Mouse (Mus musculus) erythroid progenitor cell, adult 5-6 weeks (primary cell): ENCODE data around the gene Olfr839-ps1. TPM values are rescaled to one million over a fixed set of nuclear protein-coding genes. Genes with fewer than 3 reads are reported as not detected.

Experiments
- ATAC-seq: replicated peaks from 2 replicates; pipeline ENCODE4 v1.8.0; 2016; ENCODE audit warnings: moderate number of reproducible peaks, mild to moderate bottlenecking, moderate TSS enrichment, inconsistent platforms; ENCODE audit not compliant: poor library complexity, low FRiP score, severe bottlenecking
- total RNA-seq, 2 experiments: library from RNA; stranded (forward) in 1 of 2; stranded (reverse) in 1 of 2; fragments of 150-400 nt in 1 of 2; fragments of 186-747, 209-891 nt in 1 of 2; gene quantifications; 2 replicates each; pipeline versions ENCODE4 v1.2.3 to v1.2.4; 2015 to 2017; ENCODE audit warnings: low replicate concordance in 2 of 2

Gene Olfr839-ps1
- total RNA-seq (2015; ENCODE audit: low replicate concordance) (not detected in 2 replicates), total RNA-seq (2017; ENCODE audit: low replicate concordance) (not detected in 2 replicates)

DNA sequence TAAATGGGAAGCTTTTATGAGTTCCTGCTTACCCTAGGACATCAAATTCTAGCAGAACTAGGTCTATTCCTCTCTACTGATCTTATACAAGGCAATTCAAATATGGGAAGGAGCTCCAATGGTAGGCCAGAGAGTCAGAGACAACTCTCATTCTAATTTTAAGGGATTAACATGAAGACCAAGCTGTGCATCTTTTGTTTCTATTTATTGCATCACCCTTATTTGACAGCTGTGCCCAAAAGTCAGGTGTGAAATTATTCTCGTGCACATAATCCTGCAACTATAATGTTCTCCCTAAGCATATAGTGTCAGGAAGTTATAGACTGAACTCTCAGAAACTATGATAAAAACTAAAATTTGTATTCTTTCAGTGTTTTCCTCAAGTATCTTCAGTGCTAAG lies at the start of gene Olfr839-ps1:
Gene Olfr839-ps1 (minus strand): TSS at position 101 of the 400 bp plus-strand sequence.
- no peak for ATAC-seq

DNA sequence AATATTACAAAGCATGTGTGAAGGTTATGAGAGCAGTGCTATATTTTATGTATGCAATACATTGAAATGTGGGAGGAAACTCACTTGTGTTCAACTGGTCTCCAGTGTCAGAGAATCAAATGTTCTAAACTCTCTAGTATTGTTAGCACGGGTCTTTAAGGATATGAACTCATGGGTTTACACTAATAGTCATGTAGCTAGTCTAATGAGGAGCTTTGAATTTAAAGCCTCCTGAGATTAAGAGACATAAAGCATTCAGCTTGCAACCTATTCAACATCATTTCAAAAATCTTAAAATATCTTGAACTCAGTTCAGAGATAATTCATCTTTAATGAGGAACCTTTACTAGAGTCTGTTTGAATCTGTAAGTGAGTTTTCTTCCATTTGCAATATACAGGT lies 41.1 kb downstream of the Olfr839-ps1 start, which contains the start of gene Olfr837:
Gene Olfr837 (plus strand): TSS at position 301 of the 400 bp plus-strand sequence.
- ATAC-seq: no peak

DNA sequence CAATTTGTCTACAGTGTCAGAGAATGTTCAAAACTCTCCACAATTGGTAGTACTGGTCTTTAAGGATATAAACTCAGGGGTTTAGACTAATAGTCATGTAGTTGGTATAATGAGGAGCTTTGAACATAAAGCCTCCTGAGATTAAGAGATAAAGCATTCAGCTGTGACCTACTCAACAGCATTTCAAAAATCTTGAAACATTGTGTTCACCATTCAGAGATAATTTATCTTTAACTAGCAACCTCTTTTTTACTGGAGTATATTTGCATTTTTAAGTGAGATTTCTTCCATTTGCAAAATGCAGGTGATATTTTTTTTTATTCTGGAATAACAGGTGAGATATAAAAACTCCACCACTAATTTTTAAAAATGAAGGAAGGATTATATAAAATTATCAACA lies 57.0 kb downstream of the Olfr839-ps1 start, which contains the start of gene Olfr836:
Gene Olfr836 (plus strand): TSS at position 301 of the 400 bp plus-strand sequence.
- no peak for ATAC-seq

Other genes starting within 250 kb of the Olfr839-ps1 start
- not detected in 2 replicates for gene Olfr832, start 240.2 kb downstream of the Olfr839-ps1 start, total RNA-seq (2015; ENCODE audit: low replicate concordance)
- not detected in 2 replicates for gene Olfr832, start 240.2 kb downstream of the Olfr839-ps1 start, total RNA-seq (2017; ENCODE audit: low replicate concordance)
- gene Olfr834, start 189.3 kb downstream of the Olfr839-ps1 start, total RNA-seq (2015; ENCODE audit: low replicate concordance): not detected in 2 replicates
- gene Olfr834, start 189.3 kb downstream of the Olfr839-ps1 start, total RNA-seq (2017; ENCODE audit: low replicate concordance): not detected in 2 replicates
- not detected in 2 replicates for gene Olfr835, start 144.6 kb downstream of the Olfr839-ps1 start, total RNA-seq (2015; ENCODE audit: low replicate concordance)
- not detected in 2 replicates for gene Olfr835, start 144.6 kb downstream of the Olfr839-ps1 start, total RNA-seq (2017; ENCODE audit: low replicate concordance)
- not detected in 2 replicates for gene Olfr836, start 56.9 kb downstream of the Olfr839-ps1 start, total RNA-seq (2015; ENCODE audit: low replicate concordance)
- not detected in 2 replicates for gene Olfr836, start 56.9 kb downstream of the Olfr839-ps1 start, total RNA-seq (2017; ENCODE audit: low replicate concordance)
- not detected in 2 replicates for gene Olfr837, start 41.0 kb downstream of the Olfr839-ps1 start, total RNA-seq (2015; ENCODE audit: low replicate concordance)
- not detected in 2 replicates for gene Olfr837, start 41.0 kb downstream of the Olfr839-ps1 start, total RNA-seq (2017; ENCODE audit: low replicate concordance)
- not detected in 2 replicates for gene Olfr843, start 74.7 kb upstream of the Olfr839-ps1 start, total RNA-seq (2015; ENCODE audit: low replicate concordance)
- gene Olfr843, start 74.7 kb upstream of the Olfr839-ps1 start, total RNA-seq (2017; ENCODE audit: low replicate concordance): not detected in 2 replicates
- not detected in 2 replicates for gene Olfr844, start 139.0 kb upstream of the Olfr839-ps1 start, total RNA-seq (2015; ENCODE audit: low replicate concordance)
- gene Olfr844, start 139.0 kb upstream of the Olfr839-ps1 start, total RNA-seq (2017; ENCODE audit: low replicate concordance): not detected in 2 replicates
- not detected in 2 replicates for gene Olfr845, start 159.1 kb upstream of the Olfr839-ps1 start, total RNA-seq (2015; ENCODE audit: low replicate concordance)
- gene Olfr845, start 159.1 kb upstream of the Olfr839-ps1 start, total RNA-seq (2017; ENCODE audit: low replicate concordance): not detected in 2 replicates
- not detected in 2 replicates for gene Olfr846, start 186.7 kb upstream of the Olfr839-ps1 start, total RNA-seq (2015; ENCODE audit: low replicate concordance)
- not detected in 2 replicates for gene Olfr846, start 186.7 kb upstream of the Olfr839-ps1 start, total RNA-seq (2017; ENCODE audit: low replicate concordance)
- not detected in 2 replicates for gene Olfr847, start 201.4 kb upstream of the Olfr839-ps1 start, total RNA-seq (2015; ENCODE audit: low replicate concordance)
- not detected in 2 replicates for gene Olfr847, start 201.4 kb upstream of the Olfr839-ps1 start, total RNA-seq (2017; ENCODE audit: low replicate concordance)